Mouse (Mus musculus) layer of hippocampus, adult 2 months (tissue): ENCODE results near the gene Teddm3. TPM values are rescaled to one million over a fixed set of nuclear protein-coding genes. Genes with fewer than 3 reads are reported as not detected.
"Not testable (repeated sequence)": the region's sequence is repeated elsewhere in the genome, so short reads cannot be mapped to it uniquely, and the experiment has no call there.

Experiments
- DNase-seq, 2 experiments: peaks; one replicate each; pipeline ENCODE4 v3.0.0; 2022; ENCODE audit warnings: low spot score in 2 of 2
- H3K27ac ChIP-seq: fragments of 200-600 bp; 2 replicates; pipeline ENCODE4 v1.8.1; 2022
- H3K4me3 ChIP-seq: fragments of 200-600 bp; 2 replicates; pipeline ENCODE4 v1.8.1; 2022; ENCODE audit warnings: mild to moderate bottlenecking
- CTCF ChIP-seq: fragments of 200-600 bp; conservative IDR thresholded peaks from 2 replicates; pipeline ENCODE4 v1.8.1; 2022; ENCODE audit warnings: antibody characterized with exemption, mild to moderate bottlenecking, moderate library complexity
- total RNA-seq, 2 experiments: library from RNA; stranded (reverse); gene quantifications; 2 replicates each; pipeline ENCODE4 v1.2.3; 2021

Teddm3 gene
- total RNA-seq, 2 experiments from 2014 or later: 0.64 to 0.98 TPM

DNA sequence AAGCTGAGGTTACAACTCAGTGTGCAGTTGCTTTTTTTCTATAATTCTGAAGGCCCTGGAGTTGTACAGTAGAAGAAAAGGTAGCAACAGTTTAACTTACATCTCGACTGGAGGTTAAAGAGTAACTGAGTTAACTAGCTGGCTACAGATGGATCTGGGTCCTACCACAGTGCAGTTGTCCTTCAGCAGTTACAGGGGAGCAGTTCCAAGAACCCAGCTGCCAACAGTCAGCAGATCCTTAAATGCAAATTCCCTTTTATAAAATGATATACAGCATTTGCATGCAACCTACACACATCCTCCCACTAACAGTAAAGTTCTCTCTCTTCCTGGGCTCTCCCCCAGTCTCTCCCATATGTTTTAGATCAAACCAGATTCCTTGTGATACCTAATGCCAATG, 28.3 kb upstream of the Teddm3 start:
- Histone ChIP-seq H3K4me3 (no peak overlapping the region), H3K27ac (peak overlapping the region; percentile 72)
- no peak for TF ChIP-seq CTCF
- peak in 1 of 2 experiments; percentile 58 for DNase-seq

DNA sequence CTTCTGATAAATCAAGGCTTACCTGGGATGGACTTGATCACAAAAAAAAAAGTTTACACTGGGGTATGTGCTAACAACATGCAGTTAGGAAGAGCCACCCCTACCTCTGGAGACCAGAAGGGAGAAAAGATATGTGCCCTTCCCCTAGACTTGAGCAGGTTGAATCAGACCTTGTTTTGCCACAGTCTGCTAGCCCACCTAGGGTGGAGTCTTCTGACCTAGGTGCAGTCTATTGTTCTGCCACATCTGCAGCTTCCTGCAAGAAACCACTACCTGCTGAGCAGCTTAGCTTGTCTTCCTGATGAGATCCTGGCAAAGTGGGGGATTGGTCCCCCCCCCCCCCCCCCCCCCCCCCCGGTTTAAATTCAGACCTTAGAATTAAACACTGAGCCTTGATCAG, 21.4 kb upstream of the Teddm3 start:
- no peak overlapping the region for H3K4me3 ChIP-seq
- DNase-seq: no peak
- no peak overlapping the region for H3K27ac ChIP-seq
- no peak for TF ChIP-seq CTCF

DNA sequence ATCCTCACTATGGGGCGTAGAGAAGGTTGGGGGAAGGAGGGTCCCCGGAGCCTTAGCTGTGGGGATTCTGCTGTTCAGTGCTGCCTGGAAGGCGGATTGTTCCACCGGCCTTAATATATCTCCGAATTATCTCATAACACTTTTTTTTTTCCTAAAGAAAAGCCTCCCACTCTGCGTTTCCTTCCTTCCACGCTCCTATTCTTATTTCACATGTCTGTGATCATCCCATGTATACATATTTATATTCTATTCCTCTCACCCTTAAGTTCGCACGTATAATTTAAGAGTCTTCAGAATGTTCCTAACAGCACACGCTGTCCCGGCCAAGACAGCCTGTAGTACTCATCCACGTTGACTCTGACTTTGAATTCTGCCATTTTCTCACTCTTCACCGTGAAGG, 14.9 kb upstream of the Teddm3 start:
- H3K4me3 ChIP-seq: no peak overlapping the region
- H3K27ac ChIP-seq: no peak overlapping the region
- no peak for TF ChIP-seq CTCF
- DNase-seq: no peak

DNA sequence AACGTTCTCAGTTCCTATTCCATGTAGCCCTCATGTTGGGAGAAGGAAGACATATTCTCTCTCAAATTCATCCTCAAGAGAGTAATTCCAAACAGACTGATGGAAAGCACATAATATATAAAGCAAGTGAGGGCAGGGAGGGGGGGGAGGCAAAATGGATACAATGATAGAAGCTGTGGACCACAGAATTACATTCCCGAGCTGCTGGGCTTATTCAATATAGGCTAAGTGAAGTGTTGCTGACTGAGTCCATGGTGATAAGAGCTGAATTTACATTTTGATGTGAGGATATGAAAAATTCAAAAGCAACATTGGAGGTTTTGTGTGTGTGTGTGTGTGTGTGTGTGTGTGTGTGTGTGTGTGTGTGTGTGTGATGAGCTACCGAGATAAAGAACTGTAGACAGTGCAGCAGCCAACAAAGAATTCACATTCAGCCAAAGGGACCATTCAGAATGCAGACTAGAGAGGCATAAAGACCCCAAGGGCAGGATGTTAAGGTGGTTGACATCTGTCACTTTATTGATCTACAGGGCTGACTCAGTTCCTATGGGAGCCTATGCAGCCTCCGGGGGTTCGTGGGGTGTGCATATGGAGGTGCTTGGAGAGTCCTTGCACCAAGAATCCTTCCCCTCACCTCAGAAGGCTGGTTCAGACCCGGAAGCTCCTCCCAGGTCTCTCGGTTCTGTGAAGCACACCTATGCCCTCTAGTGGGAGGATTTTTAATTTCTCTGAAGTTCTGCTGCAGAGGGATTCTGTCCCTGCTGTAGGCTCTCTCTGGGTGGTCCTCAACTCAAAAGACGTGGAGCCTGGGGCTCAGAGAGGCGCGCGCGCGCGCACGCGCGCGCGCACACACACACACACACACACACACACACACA, 11.8 kb upstream of the Teddm3 start:
- not testable (repeated sequence) for H3K4me3 ChIP-seq, H3K27ac ChIP-seq, DNase-seq
- peak; percentile 38 for TF ChIP-seq CTCF

DNA sequence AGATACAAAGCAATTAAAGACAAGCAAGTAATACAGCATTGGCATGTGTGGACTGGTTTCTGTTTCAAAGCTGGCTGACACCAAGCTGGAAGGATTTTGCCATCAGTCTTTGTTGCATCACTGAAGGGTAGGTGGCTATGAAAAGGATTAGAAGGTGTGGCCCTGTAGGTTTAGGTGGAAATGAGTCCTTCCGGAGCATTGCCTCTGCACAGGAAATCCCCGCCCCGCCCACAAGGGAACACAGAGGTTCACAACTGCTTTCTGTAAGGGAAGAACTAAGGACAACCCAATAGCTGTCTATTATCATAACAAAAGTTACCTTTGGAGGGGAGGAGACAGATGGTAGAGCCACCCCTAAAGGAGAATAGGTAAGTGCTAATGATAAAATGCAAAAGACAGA, 9.6 kb upstream of the Teddm3 start:
- not testable (repeated sequence) for H3K4me3 ChIP-seq, H3K27ac ChIP-seq, DNase-seq

DNA sequence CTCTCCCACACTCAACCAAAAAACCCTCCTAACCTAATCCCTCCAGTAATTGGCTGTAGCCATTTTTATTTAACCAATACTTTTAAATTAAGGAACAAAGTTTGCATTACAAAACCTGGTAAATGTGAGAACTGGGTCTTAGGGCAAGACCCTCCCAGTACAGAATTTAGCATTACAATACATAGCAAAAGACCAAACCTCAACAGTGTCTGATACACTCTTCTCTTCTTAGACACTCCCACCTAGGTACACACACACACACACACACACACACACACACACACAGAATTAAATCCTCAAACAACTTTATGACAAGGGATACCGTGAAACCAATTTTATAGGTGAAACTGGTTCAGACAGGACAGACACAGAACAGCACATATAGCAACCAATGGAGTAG, 5.4 kb upstream of the Teddm3 start:
- DNase-seq, H3K4me3 ChIP-seq, H3K27ac ChIP-seq: not testable (repeated sequence)

DNA sequence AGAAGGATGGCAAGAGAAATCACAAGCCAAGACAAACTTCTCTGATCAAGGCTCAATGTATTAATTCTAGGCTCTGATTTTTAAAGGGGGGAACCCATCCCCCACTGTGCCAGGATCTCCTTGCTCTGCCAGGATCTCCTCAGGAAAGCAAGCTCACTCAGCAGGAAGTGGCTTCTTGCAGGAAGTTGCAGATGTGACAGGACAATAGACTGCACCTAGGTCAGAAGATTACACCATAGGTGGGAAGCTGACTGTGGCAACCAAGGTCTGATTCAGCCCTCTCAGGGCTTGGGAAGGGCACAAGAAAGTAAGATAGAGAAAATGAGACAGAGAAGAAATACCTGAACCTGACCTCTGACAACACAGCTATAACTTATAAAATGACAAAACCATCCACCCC, 2.5 kb upstream of the Teddm3 start:
- not testable (repeated sequence) for DNase-seq, H3K4me3 ChIP-seq, H3K27ac ChIP-seq

DNA sequence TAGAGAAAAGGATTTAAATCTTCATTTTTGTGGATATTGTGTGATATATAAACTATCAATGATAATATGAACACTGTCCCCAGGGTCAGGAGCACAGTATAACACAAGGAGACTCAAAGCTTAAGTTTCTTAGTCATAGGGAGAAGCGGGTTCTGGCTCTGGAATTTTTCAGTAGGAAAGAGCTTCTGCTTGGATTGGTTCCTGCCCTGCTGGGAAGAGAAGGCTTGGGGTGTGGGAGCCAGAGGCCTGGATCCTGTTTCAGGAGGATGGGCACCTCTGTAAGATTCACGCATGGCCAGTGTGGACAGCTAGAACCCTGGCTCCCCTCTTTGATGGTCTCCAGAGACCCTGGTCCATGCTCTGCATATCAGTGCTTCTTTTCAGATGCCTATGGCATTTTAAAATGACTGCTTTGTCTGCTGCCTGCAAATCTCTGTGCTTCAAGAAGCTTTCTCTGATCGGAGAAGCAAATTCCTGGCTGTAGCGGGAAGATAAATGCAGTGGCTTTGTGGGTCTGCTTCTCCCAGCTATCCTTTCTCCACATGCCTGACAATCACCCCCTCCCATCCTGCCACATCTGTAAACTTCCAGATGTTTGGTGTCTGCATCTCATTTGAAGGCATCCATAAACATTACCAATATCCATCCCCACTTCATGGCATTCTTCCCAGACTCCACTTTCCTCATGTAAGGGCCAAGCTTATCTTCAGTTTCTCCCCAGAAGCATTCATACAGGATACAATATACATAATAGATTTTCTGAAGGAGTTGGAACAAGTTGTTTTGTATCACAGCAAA, 2.0 kb downstream of the Teddm3 start:
- no peak for DNase-seq
- H3K4me3 ChIP-seq: no peak overlapping the region
- no peak overlapping the region for H3K27ac ChIP-seq
- no peak for TF ChIP-seq CTCF

DNA sequence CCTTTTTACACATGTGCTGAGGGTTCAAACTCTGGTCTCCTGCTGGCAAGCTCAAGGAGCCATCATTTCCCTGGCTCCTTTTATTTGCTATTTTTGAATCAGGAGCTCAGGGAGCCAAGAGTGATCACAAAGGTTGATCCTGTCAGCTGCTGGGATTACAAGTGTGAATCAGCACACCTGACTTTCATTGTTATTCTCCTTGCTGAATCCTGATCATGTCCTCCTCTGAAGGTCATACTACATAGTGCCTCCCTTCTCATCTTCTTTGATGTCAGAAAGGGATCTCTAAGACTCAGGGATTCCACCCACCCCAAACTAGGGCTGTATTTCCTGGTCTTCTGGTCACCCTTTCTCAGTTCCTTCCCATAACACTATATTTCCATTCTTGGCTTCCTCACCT, 3.9 kb downstream of the Teddm3 start:
- TF ChIP-seq CTCF: no peak
- H3K27ac ChIP-seq: no peak overlapping the region
- DNase-seq: no peak
- H3K4me3 ChIP-seq: no peak overlapping the region

DNA sequence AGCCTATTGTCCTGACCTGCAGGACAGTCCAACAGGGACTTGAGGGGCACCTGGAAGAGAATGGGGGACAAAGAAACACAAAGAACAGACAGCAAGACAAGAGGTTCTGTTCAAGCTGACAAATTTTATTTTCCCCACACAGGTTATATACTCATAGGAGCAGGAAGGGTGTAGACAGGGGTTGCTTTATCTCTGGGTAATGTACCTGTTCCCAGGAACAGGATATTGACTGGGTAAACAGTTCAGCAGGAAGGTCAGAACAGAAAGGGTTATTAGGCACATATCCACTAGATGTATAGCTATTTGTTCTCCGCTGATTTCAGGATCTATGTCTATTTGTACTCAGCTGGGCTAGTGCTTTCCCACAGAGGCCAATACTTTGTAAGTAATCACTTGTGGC, 5.3 kb downstream of the Teddm3 start:
- H3K27ac ChIP-seq, DNase-seq, H3K4me3 ChIP-seq: not testable (repeated sequence)

DNA sequence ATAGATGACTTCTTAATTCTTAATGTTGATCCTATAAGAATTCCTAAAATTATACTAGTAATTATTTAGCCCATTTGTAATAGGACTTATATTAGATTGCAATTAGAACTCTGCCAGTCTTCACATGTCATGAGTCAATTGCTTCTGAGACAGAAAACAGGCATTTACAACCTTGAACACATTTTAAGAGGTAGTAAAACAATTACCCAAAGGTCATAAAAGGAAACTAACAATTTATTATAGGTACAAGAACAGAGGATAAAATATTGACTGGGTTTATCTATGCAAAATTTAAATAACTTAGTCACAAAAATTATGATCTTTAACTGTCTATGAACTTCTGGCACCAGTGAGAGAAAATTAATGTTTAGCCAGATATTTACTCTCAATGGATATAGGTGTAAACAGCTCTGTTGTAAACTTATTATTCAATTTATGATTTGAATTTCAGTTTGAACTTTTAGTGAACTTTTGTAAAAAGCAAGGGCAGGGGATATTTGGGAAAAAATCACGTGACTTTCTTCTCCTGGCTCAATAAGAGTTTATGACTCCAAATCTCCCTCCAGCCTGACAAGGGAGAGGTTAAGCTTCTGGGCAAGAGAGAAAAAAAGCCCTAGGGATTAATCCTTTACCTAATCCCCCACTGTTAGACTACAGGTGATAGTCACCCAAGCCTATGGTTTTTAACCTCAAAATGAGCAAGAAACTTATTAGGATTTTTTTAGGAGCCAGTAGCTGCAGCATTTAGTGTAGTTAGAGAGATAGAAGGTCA, 17.3 kb downstream of the Teddm3 start:
- DNase-seq: no peak
- Histone ChIP-seq H3K27ac (no peak overlapping the region), H3K4me3 (no peak overlapping the region)
- no peak for TF ChIP-seq CTCF

DNA sequence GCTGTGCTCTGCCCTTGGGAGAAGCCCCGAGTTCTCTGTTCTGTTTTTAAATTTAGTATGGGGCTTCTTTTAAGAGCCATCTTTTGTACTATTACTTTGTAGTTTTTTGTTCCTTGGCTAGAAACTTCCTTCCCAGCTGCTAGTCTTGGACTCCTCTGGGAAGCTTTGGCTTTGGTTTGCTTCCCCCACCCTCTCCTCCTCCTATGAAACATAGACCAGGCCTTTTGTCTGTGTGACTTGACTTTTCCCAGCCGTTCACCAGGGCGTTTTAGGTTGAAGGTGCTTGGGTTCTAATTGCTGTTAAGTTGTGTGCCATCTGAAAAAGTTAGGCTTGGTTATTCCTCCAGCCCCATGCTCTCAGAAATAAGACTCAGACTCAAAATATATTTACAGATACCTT, 26.1 kb downstream of the Teddm3 start:
- not testable (repeated sequence) for H3K4me3 ChIP-seq, H3K27ac ChIP-seq, DNase-seq

DNA sequence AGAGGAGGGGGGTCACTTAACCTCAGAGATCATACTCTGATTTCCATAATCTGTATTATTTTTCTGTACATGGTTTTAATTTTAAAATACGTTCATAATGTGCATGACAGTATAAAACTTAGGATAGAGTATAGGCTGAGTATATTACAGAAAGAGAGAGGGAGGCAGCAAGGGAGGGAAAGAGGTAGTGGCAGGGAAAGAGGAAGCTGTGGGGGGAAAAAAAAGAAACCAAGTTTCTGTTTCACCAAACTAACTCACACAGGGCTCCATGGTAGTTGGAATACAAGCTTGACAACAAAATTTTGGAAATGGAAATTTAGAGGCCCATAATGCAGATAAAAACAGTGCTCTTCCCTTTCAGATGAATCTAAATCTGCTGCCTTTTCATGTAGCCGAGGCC, 31.0 kb downstream of the Teddm3 start:
- DNase-seq, H3K27ac ChIP-seq, H3K4me3 ChIP-seq: not testable (repeated sequence)
